Comparison of ENCODE assay signal across 14 mouse cellular contexts in the genomic region with DNA sequence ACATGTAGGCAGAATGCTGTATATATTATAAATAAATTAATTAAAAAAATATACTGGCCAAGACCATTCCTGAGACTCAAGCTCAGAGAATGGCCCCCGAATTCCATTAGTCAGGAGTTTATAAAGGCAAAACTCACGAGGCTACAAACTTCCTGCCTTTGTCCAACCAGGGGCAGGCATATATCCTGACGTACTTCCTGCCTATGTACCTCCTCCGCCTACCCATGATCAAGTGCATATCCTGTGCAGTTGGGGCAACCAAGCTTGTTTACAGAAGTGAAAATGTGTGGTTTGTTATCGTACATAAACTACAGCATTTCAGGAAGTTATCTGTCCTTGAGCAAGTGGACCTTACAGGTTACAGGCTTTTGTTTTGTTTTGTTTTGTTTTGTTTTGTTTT. TPM values are rescaled to one million over a fixed set of nuclear protein-coding genes. Genes with fewer than 3 reads are reported as not detected.
A peak's percentile ranks its signal among the peaks of the same experiment; 100 is the strongest.
DNase-seq lines count a peak whose midpoint lies in the region; TF ChIP-seq lines count a peak whose summit lies in the region.
"Had no signal": no experiment of that assay in that cellular context is flagged by ENCODE, and none has a peak within 500 bp of the region (broad histone marks: within the 10 kb centered on the region; RNA-seq: fewer than 3 reads in every experiment).

No protein-coding gene starts in this region.

- DNase-seq in lung, adult 18-20 months: peak; percentile 47 to 51
- DNase-seq in lung, postnatal 14 days: no peak
- DNase-seq in MEL-GATA-1-ER (ENCODE audit: extremely low read depth, low read depth): peak; percentile 91
- peak; percentile 31 for DNase-seq in lung, postnatal 10 days
- DNase-seq in gastrocnemius, postnatal 14 days: no peak
- DNase-seq in right cerebral cortex, postnatal 4 days: no peak
- DNase-seq in limb, embryonic 10.5 days (ENCODE audit: low spot score): no peak
- DNase-seq: cerebellum, postnatal 25 days; heart, postnatal 36 days; kidney, postnatal 10 days had no signal

- H3K27me3 ChIP-seq in small intestine, adult 2 months (ENCODE audit: control insufficient read depth, insufficient read depth, low read length): no peaks in the 10 kb centered on the region
- H3K27me3 ChIP-seq in limb, embryonic 10.5 days (ENCODE audit: low read depth, poor library complexity, severe bottlenecking): no peaks in the 10 kb centered on the region
- H3K27me3 ChIP-seq: midbrain, embryonic 12.5 days; Patski; stomach, embryonic 15.5 days had no signal

- H3K4me3 ChIP-seq in small intestine, adult 2 months (ENCODE audit: low read depth, low read length): no peak overlapping the region
- no peak overlapping the region for H3K4me3 ChIP-seq in limb, embryonic 10.5 days
- H3K4me3 ChIP-seq: midbrain, embryonic 12.5 days; stomach, embryonic 15.5 days had no signal

- no peaks in the 10 kb centered on the region for H3K36me3 ChIP-seq in small intestine, adult 2 months (ENCODE audit: control insufficient read depth, insufficient read depth, low read length)
- no peaks in the 10 kb centered on the region for H3K36me3 ChIP-seq in limb, embryonic 10.5 days
- H3K36me3 ChIP-seq: stomach, embryonic 15.5 days had no signal

- intact Hi-C loops in gastrocnemius, postnatal 14 days (cut with DNase I; ENCODE audit: low total_unique reads): no loop called here

- WGBS in small intestine, adult 2 months: 58% methylated on average over 5 of the region's 5 CpGs
- WGBS in limb, embryonic 10.5 days: 85% methylated on average over 5 of the region's 5 CpGs

- 0 out of 2 replicates have a peak overlapping the region, but pooled peaks have one; percentile 26 for H3K27ac ChIP-seq in small intestine, adult 2 months (ENCODE audit: insufficient read depth, low read depth, low read length)
- H3K27ac ChIP-seq in limb, embryonic 10.5 days: no peak overlapping the region
- H3K27ac ChIP-seq: midbrain, embryonic 12.5 days; stomach, embryonic 15.5 days had no signal

- TF ChIP-seq CTCF in small intestine, adult 2 months (IDR thresholded peaks at IDR 0.05; ENCODE audit: extremely low read depth, insufficient read length, insufficient replicate concordance, low read depth, low read length): no peak

- H3K9me3 ChIP-seq in limb, embryonic 10.5 days (replicated peaks): no peaks in the 10 kb centered on the region
- H3K9me3 ChIP-seq: midbrain, embryonic 12.5 days; stomach, embryonic 15.5 days had no signal

- H3K4me1 ChIP-seq in small intestine, adult 2 months (ENCODE audit: control insufficient read depth, insufficient read depth, insufficient read length, low read length): no peaks in the 10 kb centered on the region
- peaks cover 6% of the 10 kb centered on the region for H3K4me1 ChIP-seq in limb, embryonic 10.5 days

- no peak for TF ChIP-seq POLR2A in small intestine, adult 2 months (IDR thresholded peaks at IDR 0.05; ENCODE audit: low read depth, low read length)

RNA-seq across cellular contexts. Expression of a gene that starts 32.0 kb away (rescaled TPM):
- 11.2 and 13.8 TPM in 2 replicates for polyA plus RNA-seq in small intestine, adult 2 months (2012; rRNA removed)
- total RNA-seq in gastrocnemius, postnatal 14 days (2021): 1 to 10 TPM in 1 of 2 experiments, under 1 TPM in 1; 0.74 to 1.6 TPM
- polyA plus RNA-seq in limb, embryonic 10.5 days (2016; fragmentation: Nextera tagmentation; extraction: Ambion mirVana): 9.5 and 13.4 TPM in 2 replicates

Comparison
In these comparisons a context has a peak if more than half of its experiments do, and no peak if none do; other contexts are left out.
1. DNase-seq: peak in lung, adult 18-20 months (2 of 2), MEL-GATA-1-ER (single experiment) and lung, postnatal 10 days (single experiment); none in lung, postnatal 14 days (single experiment), gastrocnemius, postnatal 14 days (single experiment), right cerebral cortex, postnatal 4 days (single experiment) and limb, embryonic 10.5 days (single experiment).